Mouse (Mus musculus) WW6 (cell line): ENCODE results near the gene Nubpl.

Source experiments
- DNase-seq: peaks from one replicate; pipeline ENCODE4 v3.0.0-alpha.2; 2013; ENCODE audit warnings: low read depth, low spot score

The Nubpl gene

DNA sequence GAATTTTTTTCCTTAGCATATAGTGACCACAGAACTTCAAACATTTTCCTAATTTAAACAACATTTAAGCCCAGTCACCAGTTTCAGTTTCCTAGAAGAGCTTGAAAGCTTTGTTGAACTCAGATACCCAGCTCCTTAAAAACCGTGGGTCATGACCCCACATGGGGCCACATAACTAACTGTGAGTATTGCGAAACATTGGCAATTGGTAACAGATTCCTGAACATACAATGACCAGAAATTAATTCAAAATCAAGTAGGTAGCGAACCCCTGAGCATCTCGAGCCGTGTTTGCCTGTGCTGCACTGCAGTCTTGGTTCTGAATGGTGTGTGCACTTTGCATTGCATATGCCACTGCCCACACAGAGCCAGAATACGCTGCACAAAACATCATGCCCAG lies 221.6 kb downstream of the Nubpl start:
- no peak for DNase-seq

GRCm38 (mm10) chr12:52328488-52328887 lies 231.0 kb downstream of the Nubpl start:
- DNase-seq: no peak

DNA sequence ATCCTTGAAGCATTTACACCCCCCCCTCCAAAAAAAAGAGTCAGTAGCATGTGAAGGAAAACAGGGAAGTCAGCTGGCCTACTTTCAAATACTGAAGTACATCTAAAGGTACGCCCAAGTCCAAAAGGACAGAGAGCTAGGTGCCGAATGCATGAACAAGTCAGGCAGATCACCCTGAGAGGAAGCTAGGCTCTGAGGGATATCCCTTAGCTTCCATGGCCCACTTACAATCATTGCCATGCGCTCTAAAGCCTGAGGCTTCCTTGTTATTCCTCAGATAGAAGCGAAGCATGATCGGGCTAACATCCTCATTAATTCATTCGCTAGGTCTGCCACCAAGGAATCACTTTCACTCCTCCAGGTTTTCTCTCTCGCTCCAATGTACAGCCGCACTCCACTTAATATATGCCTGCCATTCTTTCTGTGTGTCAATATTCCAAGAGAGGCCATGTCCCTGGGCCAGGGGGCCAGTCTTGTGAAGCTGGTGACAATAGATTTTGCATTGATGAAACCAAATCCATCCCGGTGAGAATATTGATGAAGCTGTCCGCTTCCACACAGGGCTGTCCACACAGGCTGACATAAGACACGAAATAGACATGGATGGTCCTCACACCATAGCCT lies 237.7 kb downstream of the Nubpl start:
- DNase-seq: no peak

DNA sequence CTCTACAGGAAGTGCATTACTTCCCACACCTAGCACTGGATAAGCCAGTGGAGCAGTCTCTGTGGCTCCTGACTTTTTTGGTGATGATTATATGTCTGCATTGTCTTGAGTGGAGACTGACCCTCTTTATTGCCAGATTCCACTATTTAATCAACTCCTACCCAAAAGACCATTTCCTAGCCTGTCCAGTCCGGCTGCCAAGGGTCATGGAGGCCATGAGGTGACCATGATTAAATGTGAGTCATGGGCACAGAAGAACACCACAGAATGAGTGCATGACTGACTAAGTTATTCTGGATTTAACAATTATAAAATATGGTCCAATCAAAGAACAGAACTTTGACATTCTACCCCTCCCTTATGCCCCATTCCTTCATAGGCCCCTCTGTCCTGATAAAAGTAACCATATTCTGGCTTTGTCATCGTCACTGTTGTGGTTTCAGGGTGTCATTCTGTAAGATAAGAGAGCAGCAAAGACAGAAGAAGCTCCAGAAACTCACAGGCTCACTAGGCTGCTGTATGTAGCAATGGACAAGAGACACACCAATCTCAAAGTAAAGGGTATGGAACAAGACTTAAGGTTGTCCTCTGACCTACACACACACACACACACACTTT lies 240.7 kb downstream of the Nubpl start:
- DNase-seq: no peak

DNA sequence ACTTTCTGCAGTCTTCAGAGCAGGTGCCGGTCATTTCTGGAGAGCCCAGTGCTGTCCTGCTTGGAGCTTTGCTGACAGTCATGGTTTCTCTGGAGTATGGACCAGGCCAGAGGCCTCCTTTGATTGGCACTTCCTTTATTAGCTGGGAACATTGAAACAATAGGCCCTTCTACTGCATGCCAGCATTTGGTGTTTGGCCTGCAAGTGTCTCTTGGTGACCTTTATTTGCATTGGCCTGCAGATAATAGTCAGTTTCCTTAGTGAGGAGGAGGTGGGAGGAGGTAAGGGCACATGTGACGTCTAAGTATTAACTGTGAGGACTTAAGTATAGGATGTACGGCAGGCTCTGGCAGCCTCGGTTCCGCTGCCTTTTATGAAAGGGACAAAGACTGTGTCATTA lies 249.1 kb downstream of the Nubpl start:
- no peak for DNase-seq

GRCm38 (mm10) chr12:52350276-52350675 lies 252.7 kb downstream of the Nubpl start:
- DNase-seq: no peak

- DNase-seq: no peak
Observed at GRCm38 (mm10) chr12:52359484-52359883, 261.9 kb downstream of the Nubpl start.

- no peak for DNase-seq
Observed at GRCm38 (mm10) chr12:52360136-52360535, 262.6 kb downstream of the Nubpl start.

GRCm38 (mm10) chr12:52361198-52361597 lies 263.7 kb downstream of the Nubpl start:
- DNase-seq: no peak
